ENCODE assay signal across 16 mouse cellular contexts in the genomic region with DNA sequence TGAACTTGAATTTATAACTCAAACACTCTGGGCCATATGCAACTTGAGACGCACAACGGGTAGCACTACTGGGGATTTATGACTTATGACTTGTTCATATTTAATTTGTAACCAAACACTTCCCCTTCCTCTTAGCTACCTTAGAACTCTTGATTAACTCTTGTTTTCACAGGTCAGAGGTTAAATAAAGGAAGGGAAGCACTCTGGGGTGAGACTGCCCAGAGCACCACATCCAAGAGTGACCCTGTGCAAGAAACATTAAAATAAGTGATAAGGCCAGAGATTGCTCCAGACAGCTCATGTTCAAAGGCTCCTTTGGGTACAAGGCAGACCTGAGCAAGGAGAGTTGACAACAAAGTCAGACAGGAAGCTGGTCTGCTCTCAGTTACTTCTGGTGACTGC.
DNase-seq lines count a peak whose midpoint lies in the region; ATAC-seq and TF ChIP-seq lines count a peak whose summit lies in the region.
"Had no signal": no experiment of that assay in that cellular context is flagged by ENCODE, and none has a peak within 500 bp of the region (broad histone marks: within the 10 kb centered on the region; RNA-seq: fewer than 3 reads in every experiment).

No protein-coding gene starts in this region.

- no peaks in the 10 kb centered on the region for H3K36me3 ChIP-seq in kidney, postnatal 0 days (ENCODE audit: insufficient read depth, low read length)
- H3K36me3 ChIP-seq in embryonic facial prominence, embryonic 11.5 days (replicated peaks; ENCODE audit: control insufficient read depth, insufficient read depth, low read depth, low read length), result no peaks in the 10 kb centered on the region
- H3K36me3 ChIP-seq in splenic B cell, adult 2 months (ENCODE audit: control insufficient read depth, insufficient read depth, low read length, poor library complexity, severe bottlenecking), result no peaks in the 10 kb centered on the region
- H3K36me3 ChIP-seq in thymus, adult 2 months (ENCODE audit: control insufficient read depth, insufficient read depth, low read length), result no peaks in the 10 kb centered on the region
- H3K36me3 ChIP-seq: neural tube, embryonic 15.5 days had no signal

- no peak for TF ChIP-seq CTCF in kidney, postnatal 0 days (IDR thresholded peaks at IDR 0.05; ENCODE audit: low read depth)
- no peak for TF ChIP-seq CTCF in thymus, adult 2 months (IDR thresholded peaks at IDR 0.05; ENCODE audit: borderline replicate concordance, control insufficient read depth, extremely low read depth, insufficient read depth, low read length, poor library complexity)

- no peak overlapping the region; the same call in 1 of the 2 replicates for H3K27ac ChIP-seq in kidney, postnatal 0 days
- H3K27ac ChIP-seq in embryonic facial prominence, embryonic 11.5 days (replicated peaks; ENCODE audit: low read depth, low read length), result no peak overlapping the region
- no peak overlapping the region for H3K27ac ChIP-seq in thymus, adult 2 months (ENCODE audit: control insufficient read depth, insufficient read depth, low read length)
- H3K27ac ChIP-seq: heart, adult 2 months; neural tube, embryonic 15.5 days had no signal

- H3K27me3 ChIP-seq in kidney, postnatal 0 days (ENCODE audit: insufficient read depth, low read length), result no peaks in the 10 kb centered on the region
- H3K27me3 ChIP-seq in embryonic facial prominence, embryonic 11.5 days (ENCODE audit: control insufficient read depth, insufficient read depth, low read length), result peaks cover 9% of the 10 kb centered on the region; the same call in 1 of the 2 replicates
- no peaks in the 10 kb centered on the region for H3K27me3 ChIP-seq in splenic B cell, adult 2 months (ENCODE audit: control insufficient read depth, insufficient read depth, low read length, poor library complexity, severe bottlenecking)
- no peaks in the 10 kb centered on the region for H3K27me3 ChIP-seq in thymus, adult 2 months (ENCODE audit: control insufficient read depth, insufficient read depth, low read length)
- H3K27me3 ChIP-seq: neural tube, embryonic 15.5 days had no signal

- DNase-seq in kidney, postnatal 0 days (ENCODE audit: low spot score), result peak; percentile 63
- DNase-seq in kidney, postnatal 25 days, result no peak
- peak; percentile 52 for DNase-seq in embryonic facial prominence, embryonic 11.5 days (ENCODE audit: low spot score)
- DNase-seq in splenic B cell, adult 2 months (ENCODE audit: low read depth, low spot score), result peak; percentile 11
- DNase-seq in natural killer cell, adult 2 months (ENCODE audit: low spot score in 2 of 2), result no peak
- DNase-seq in thymus, adult 2 months, result no peak
- DNase-seq in cerebellum, adult 9-10 months, result no peak
- DNase-seq: adrenal gland, adult 8-10 months; cerebellum, postnatal 10 days; heart, adult 2 months; heart, postnatal 14 days; kidney, adult 18-20 months; lung, postnatal 14 days; midbrain, embryonic 14.5 days had no signal

- 3% methylated on average over 2 of the region's 2 CpGs for WGBS in kidney, postnatal 0 days
- WGBS in embryonic facial prominence, embryonic 11.5 days, result 29% methylated on average over 2 of the region's 2 CpGs
- WGBS in thymus, adult 2 months, result 59% methylated on average over 2 of the region's 2 CpGs

- no peak for TF ChIP-seq POLR2A in thymus, adult 2 months (IDR thresholded peaks at IDR 0.05; ENCODE audit: control insufficient read depth, extremely low read depth, insufficient read depth, low read length, poor library complexity)

- H3K4me1 ChIP-seq in kidney, postnatal 0 days (replicated peaks; ENCODE audit: insufficient read depth, low read length), result 0 out of 2 replicates have a peak, but pooled peaks cover 4% of the 10 kb centered on the region
- H3K4me1 ChIP-seq in embryonic facial prominence, embryonic 11.5 days (ENCODE audit: control insufficient read depth, insufficient read depth, low read length), result no peaks in the 10 kb centered on the region
- H3K4me1 ChIP-seq in thymus, adult 2 months (replicated peaks; ENCODE audit: control insufficient read depth, insufficient read depth, low read length), result 0 out of 2 replicates have a peak, but pooled peaks cover 2% of the 10 kb centered on the region

- H3K4me3 ChIP-seq in kidney, postnatal 0 days (replicated peaks; ENCODE audit: low read depth, low read length), result no peak overlapping the region
- no peak overlapping the region for H3K4me3 ChIP-seq in embryonic facial prominence, embryonic 11.5 days (ENCODE audit: low read depth, low read length)
- no peak overlapping the region for H3K4me3 ChIP-seq in thymus, adult 2 months (ENCODE audit: control insufficient read depth, insufficient read depth, low read length)
- H3K4me3 ChIP-seq: heart, adult 2 months; neural tube, embryonic 15.5 days had no signal

- no peak for ATAC-seq in kidney, postnatal 0 days (replicated peaks; ENCODE audit: low FRiP score, low read depth)
- ATAC-seq in CD4-positive, CD25-positive, alpha-beta regulatory T cell, adult 4 months, result peak; percentile 43
- no peak for ATAC-seq in embryonic facial prominence, embryonic 11.5 days (replicated peaks; ENCODE audit: insufficient number of reproducible peaks, low FRiP score, low TSS enrichment, low read depth)

- H3K9me3 ChIP-seq in kidney, postnatal 0 days (replicated peaks; ENCODE audit: low read length), result no peaks in the 10 kb centered on the region
- no peaks in the 10 kb centered on the region for H3K9me3 ChIP-seq in embryonic facial prominence, embryonic 11.5 days (replicated peaks; ENCODE audit: control insufficient read depth, low read length)
- H3K9me3 ChIP-seq: neural tube, embryonic 15.5 days had no signal

- H3K9ac ChIP-seq in kidney, postnatal 0 days (ENCODE audit: low read depth, low read length), result no peak overlapping the region
- H3K9ac ChIP-seq in embryonic facial prominence, embryonic 11.5 days (replicated peaks; ENCODE audit: low read length), result no peak overlapping the region
- H3K9ac ChIP-seq: neural tube, embryonic 15.5 days had no signal

- H3K4me2 ChIP-seq in kidney, postnatal 0 days (ENCODE audit: low read length), result no peak overlapping the region
- no peak overlapping the region for H3K4me2 ChIP-seq in embryonic facial prominence, embryonic 11.5 days (ENCODE audit: low read depth, low read length)
- H3K4me2 ChIP-seq: neural tube, embryonic 15.5 days had no signal

Comparison
In these comparisons a context has a peak if more than half of its experiments do, and no peak if none do; other contexts are left out.
1. DNase-seq: peak in kidney, postnatal 0 days (single experiment), embryonic facial prominence, embryonic 11.5 days (single experiment) and splenic B cell, adult 2 months (single experiment); none in kidney, postnatal 25 days (0 of 2), natural killer cell, adult 2 months (0 of 2), thymus, adult 2 months (single experiment) and cerebellum, adult 9-10 months (single experiment).